Mouse (Mus musculus) ES-Bruce4 (cell line): Measurements from ENCODE around the gene Plcb4. TPM values are rescaled to one million over a fixed set of nuclear protein-coding genes. Genes with fewer than 3 reads are reported as not detected.

Experiments
- H3K27ac ChIP-seq: 2 replicates; pipeline ENCODE4 v1.5.1; 2012; ENCODE audit warnings: low read length, inconsistent platforms; ENCODE audit not compliant: insufficient read depth
- H3K27me3 ChIP-seq: 2 replicates; pipeline ENCODE4 v1.6.1; 2012; ENCODE audit warnings: mild to moderate bottlenecking, low read length, inconsistent platforms; ENCODE audit not compliant: control insufficient read depth, poor library complexity, insufficient read depth, severe bottlenecking
- H3K36me3 ChIP-seq: 2 replicates; pipeline ENCODE4 v1.6.1; 2012; ENCODE audit warnings: inconsistent platforms, mild to moderate bottlenecking, low read length, moderate library complexity; ENCODE audit not compliant: control insufficient read depth, poor library complexity, insufficient read depth, severe bottlenecking
- H3K4me1 ChIP-seq: one replicate; pipeline ENCODE4 v1.8.1; 2011; ENCODE audit warnings: low read length; ENCODE audit not compliant: control insufficient read depth, insufficient read depth
- H3K4me3 ChIP-seq: 2 replicates; pipeline ENCODE4 v1.5.1; 2011; ENCODE audit warnings: low read depth, mild to moderate bottlenecking, low read length
- H3K9ac ChIP-seq: 2 replicates; pipeline ENCODE4 v1.6.1; 2012; ENCODE audit warnings: low read depth, mild to moderate bottlenecking, inconsistent platforms; ENCODE audit not compliant: poor library complexity, severe bottlenecking
- H3K9me3 ChIP-seq: replicated peaks from 2 replicates; pipeline ENCODE4 v1.6.1; 2012; ENCODE audit warnings: mild to moderate bottlenecking, low read length, inconsistent platforms; ENCODE audit not compliant: control insufficient read depth, poor library complexity, insufficient read depth, severe bottlenecking
- CTCF ChIP-seq: IDR thresholded peaks from one replicate; pipeline ENCODE4 v1.8.1; 2011; ENCODE audit warnings: low read depth, low read length
- EP300 ChIP-seq: IDR thresholded peaks from 2 replicates; pipeline ENCODE4 v1.6.1; 2011; ENCODE audit warnings: low read depth, low read length; ENCODE audit not compliant: insufficient read depth
- POLR2A ChIP-seq: IDR thresholded peaks from one replicate; pipeline ENCODE4 v1.8.1; 2011; ENCODE audit warnings: low read length; ENCODE audit not compliant: insufficient read depth
- polyA plus RNA-seq: library from polyadenylated mRNA; stranded (reverse); fragments of >200 nt; gene quantifications from 2 replicates; pipeline ENCODE4 v1.2.4, GENCODE M21; 2011; ENCODE audit warnings: low read depth; ENCODE audit not compliant: missing spikeins, insufficient read depth, insufficient read length

Plcb4 gene
- polyA plus RNA-seq, result 12.9 and 19.3 TPM in 2 replicates

GRCm38 (mm10) chr2:135658486-135659390 lies at the start of gene Plcb4:
TSS of gene Plcb4 (plus strand) at chr2:135659011.
- peak within 1 kb of the TSS; percentile 97 for H3K9ac ChIP-seq
- H3K9me3 ChIP-seq, result no peaks in the 10 kb centered on the region; the same call in 1 of the 2 replicates
- no peak for TF ChIP-seq POLR2A
- TF ChIP-seq CTCF, result no peak
- peak; percentile 52; the same call in 1 of the 2 replicates for TF ChIP-seq EP300
- no peaks in the 10 kb centered on the region for H3K36me3 ChIP-seq
- H3K27me3 ChIP-seq, result no peaks in the 10 kb centered on the region
- H3K4me1 ChIP-seq, result peaks cover 1% of the 10 kb centered on the region
- peak within 1 kb of the TSS; percentile 96 for H3K27ac ChIP-seq
- H3K4me3 ChIP-seq, result peak within 1 kb of the TSS; percentile 92

GRCm38 (mm10) chr2:135614651-135615261 lies 44.1 kb upstream of the Plcb4 start:
- H3K4me3 ChIP-seq, result no peak overlapping the region
- TF ChIP-seq POLR2A (no peak), EP300 (no peak), CTCF (no peak)

GRCm38 (mm10) chr2:135616090-135616489 lies 42.7 kb upstream of the Plcb4 start:
- Histone ChIP-seq H3K9ac (no peak overlapping the region), H3K27ac (no peak overlapping the region), H3K27me3 (peaks cover 4% of the 10 kb centered on the region; the same call in 1 of the 2 replicates), H3K36me3 (no peaks in the 10 kb centered on the region), H3K4me1 (no peaks in the 10 kb centered on the region), H3K9me3 (peaks cover 11% of the 10 kb centered on the region), H3K4me3 (no peak overlapping the region)
- no peak for TF ChIP-seq POLR2A
- TF ChIP-seq CTCF, result no peak
- TF ChIP-seq EP300, result no peak

More at GRCm38 (mm10) chr2:135614651-135615261, 44.1 kb upstream of the Plcb4 start:
- Histone ChIP-seq H3K9ac (no peak overlapping the region), H3K4me1 (no peaks in the 10 kb centered on the region), H3K36me3 (no peaks in the 10 kb centered on the region), H3K27me3 (peaks cover 4% of the 10 kb centered on the region; the same call in 1 of the 2 replicates), H3K9me3 (peaks cover 11% of the 10 kb centered on the region), H3K27ac (no peak overlapping the region)

- Histone ChIP-seq H3K36me3 (no peaks in the 10 kb centered on the region), H3K27ac (no peak overlapping the region), H3K9ac (no peak overlapping the region), H3K4me1 (no peaks in the 10 kb centered on the region), H3K9me3 (peaks cover 11% of the 10 kb centered on the region), H3K4me3 (no peak overlapping the region), H3K27me3 (peaks cover 1% of the 10 kb centered on the region; the same call in 1 of the 2 replicates)
- TF ChIP-seq POLR2A (no peak), CTCF (no peak), EP300 (no peak)
Measured at GRCm38 (mm10) chr2:135618551-135618950, 40.3 kb upstream of the Plcb4 start.

GRCm38 (mm10) chr2:135619956-135620355 lies 38.9 kb upstream of the Plcb4 start:
- no peaks in the 10 kb centered on the region for H3K36me3 ChIP-seq
- H3K4me3 ChIP-seq, result no peak overlapping the region
- H3K27ac ChIP-seq, result no peak overlapping the region
- H3K9me3 ChIP-seq, result peaks cover 11% of the 10 kb centered on the region
- no peak overlapping the region for H3K9ac ChIP-seq
- TF ChIP-seq CTCF, result no peak
- TF ChIP-seq EP300, result no peak
- no peak for TF ChIP-seq POLR2A
- H3K4me1 ChIP-seq, result no peaks in the 10 kb centered on the region
- H3K27me3 ChIP-seq, result peaks cover 1% of the 10 kb centered on the region; the same call in 1 of the 2 replicates

- Histone ChIP-seq H3K9ac (no peak overlapping the region), H3K4me3 (no peak overlapping the region), H3K27me3 (no peaks in the 10 kb centered on the region), H3K4me1 (no peaks in the 10 kb centered on the region), H3K9me3 (no peaks in the 10 kb centered on the region), H3K27ac (no peak overlapping the region), H3K36me3 (no peaks in the 10 kb centered on the region)
- no peak for TF ChIP-seq POLR2A
- no peak for TF ChIP-seq EP300
- no peak for TF ChIP-seq CTCF
Measured at GRCm38 (mm10) chr2:135627821-135628220, 31.0 kb upstream of the Plcb4 start.
